Mouse (Mus musculus): ENCODE data around the gene Rflna. TPM values are rescaled to one million over a fixed set of nuclear protein-coding genes. Genes with fewer than 3 reads are reported as not detected.

The Rflna gene
- polyA plus RNA-seq, 1 experiment, result not detected

- no peaks in the 10 kb centered on the region for H3K4me1 ChIP-seq (ENCODE audit: control insufficient read depth)
- TF ChIP-seq GATA1 (IDR thresholded peaks at IDR 0.05; ENCODE audit: low read length), result no peak
- TF ChIP-seq TAL1 (IDR thresholded peaks at IDR 0.05; ENCODE audit: low read length), result no peak
- no peaks in the 10 kb centered on the region; the same call in 1 of the 2 replicates for H3K27me3 ChIP-seq (ENCODE audit: control insufficient read depth)
- no peak overlapping the region for H3K4me3 ChIP-seq (replicated peaks)
- H3K9me3 ChIP-seq (ENCODE audit: control insufficient read depth, low read length), result peaks cover 4% of the 10 kb centered on the region
- H3K36me3 ChIP-seq (ENCODE audit: control insufficient read depth), result no peaks in the 10 kb centered on the region
These were observed 39.0 kb upstream of the Rflna start for GRCm38 (mm10) chr5:124963806-124964672.

GRCm38 (mm10) chr5:124966622-124967332, 36.2 kb upstream of the Rflna start:
- Histone ChIP-seq H3K4me3 (replicated peaks) (no peak overlapping the region), H3K9me3 (ENCODE audit: control insufficient read depth, low read length) (peaks cover 3% of the 10 kb centered on the region), H3K4me1 (ENCODE audit: control insufficient read depth) (no peaks in the 10 kb centered on the region), H3K27me3 (ENCODE audit: control insufficient read depth) (no peaks in the 10 kb centered on the region), H3K36me3 (ENCODE audit: control insufficient read depth) (no peaks in the 10 kb centered on the region)
- TF ChIP-seq GATA1 (IDR thresholded peaks at IDR 0.05; ENCODE audit: low read length) (no peak), TAL1 (IDR thresholded peaks at IDR 0.05; ENCODE audit: low read length) (no peak)

- Histone ChIP-seq H3K4me1 (ENCODE audit: control insufficient read depth) (no peaks in the 10 kb centered on the region), H3K36me3 (ENCODE audit: control insufficient read depth) (no peaks in the 10 kb centered on the region), H3K27me3 (ENCODE audit: control insufficient read depth) (no peaks in the 10 kb centered on the region), H3K4me3 (replicated peaks) (no peak overlapping the region), H3K9me3 (ENCODE audit: control insufficient read depth, low read length) (peaks cover 7% of the 10 kb centered on the region)
- no peak for TF ChIP-seq GATA1 (IDR thresholded peaks at IDR 0.05; ENCODE audit: low read length)
- no peak for TF ChIP-seq TAL1 (IDR thresholded peaks at IDR 0.05; ENCODE audit: low read length)
These were observed 33.2 kb upstream of the Rflna start for GRCm38 (mm10) chr5:124969790-124970189.

GRCm38 (mm10) chr5:124986222-124986621, 16.8 kb upstream of the Rflna start:
- Histone ChIP-seq H3K4me3 (replicated peaks) (no peak overlapping the region), H3K4me1 (ENCODE audit: control insufficient read depth) (no peaks in the 10 kb centered on the region), H3K27me3 (ENCODE audit: control insufficient read depth) (no peaks in the 10 kb centered on the region), H3K9me3 (ENCODE audit: control insufficient read depth, low read length) (peaks cover 17% of the 10 kb centered on the region), H3K36me3 (ENCODE audit: control insufficient read depth) (no peaks in the 10 kb centered on the region)
- no peak for TF ChIP-seq GATA1 (IDR thresholded peaks at IDR 0.05; ENCODE audit: low read length)
- no peak for TF ChIP-seq TAL1 (IDR thresholded peaks at IDR 0.05; ENCODE audit: low read length)

- Histone ChIP-seq H3K27me3 (ENCODE audit: control insufficient read depth) (no peaks in the 10 kb centered on the region), H3K4me1 (ENCODE audit: control insufficient read depth) (no peaks in the 10 kb centered on the region), H3K36me3 (ENCODE audit: control insufficient read depth) (no peaks in the 10 kb centered on the region), H3K4me3 (replicated peaks) (no peak overlapping the region), H3K9me3 (ENCODE audit: control insufficient read depth, low read length) (peaks cover 17% of the 10 kb centered on the region)
- TF ChIP-seq GATA1 (IDR thresholded peaks at IDR 0.05; ENCODE audit: low read length), result no peak
- TF ChIP-seq TAL1 (IDR thresholded peaks at IDR 0.05; ENCODE audit: low read length), result no peak
These were observed 16.4 kb upstream of the Rflna start for GRCm38 (mm10) chr5:124986656-124987055.

- no peaks in the 10 kb centered on the region for H3K36me3 ChIP-seq (ENCODE audit: control insufficient read depth)
- H3K27me3 ChIP-seq (ENCODE audit: control insufficient read depth), result peaks cover 12% of the 10 kb centered on the region
- TF ChIP-seq TAL1 (IDR thresholded peaks at IDR 0.05; ENCODE audit: low read length), result no peak
- H3K4me1 ChIP-seq (ENCODE audit: control insufficient read depth), result no peaks in the 10 kb centered on the region
- H3K9me3 ChIP-seq (ENCODE audit: control insufficient read depth, low read length), result peaks cover 3% of the 10 kb centered on the region; the same call in 1 of the 2 replicates
- no peak overlapping the region for H3K4me3 ChIP-seq (replicated peaks)
These were observed 13.3 kb upstream of the Rflna start for GRCm38 (mm10) chr5:124989724-124990123.

- Histone ChIP-seq H3K36me3 (ENCODE audit: control insufficient read depth) (no peaks in the 10 kb centered on the region), H3K27me3 (ENCODE audit: control insufficient read depth) (peaks cover 12% of the 10 kb centered on the region), H3K9me3 (ENCODE audit: control insufficient read depth, low read length) (no peaks in the 10 kb centered on the region), H3K4me3 (replicated peaks) (no peak overlapping the region), H3K4me1 (ENCODE audit: control insufficient read depth) (no peaks in the 10 kb centered on the region)
- TF ChIP-seq TAL1 (IDR thresholded peaks at IDR 0.05; ENCODE audit: low read length) (no peak), GATA1 (IDR thresholded peaks at IDR 0.05; ENCODE audit: low read length) (no peak)
These were observed 10.7 kb upstream of the Rflna start for GRCm38 (mm10) chr5:124992323-124992722.

GRCm38 (mm10) chr5:124992891-124993290, 10.1 kb upstream of the Rflna start:
- Histone ChIP-seq H3K27me3 (ENCODE audit: control insufficient read depth) (peaks cover 12% of the 10 kb centered on the region), H3K4me3 (replicated peaks) (no peak overlapping the region), H3K9me3 (ENCODE audit: control insufficient read depth, low read length) (no peaks in the 10 kb centered on the region), H3K4me1 (ENCODE audit: control insufficient read depth) (no peaks in the 10 kb centered on the region), H3K36me3 (ENCODE audit: control insufficient read depth) (no peaks in the 10 kb centered on the region)
- no peak for TF ChIP-seq GATA1 (IDR thresholded peaks at IDR 0.05; ENCODE audit: low read length)

- peaks cover 12% of the 10 kb centered on the region for H3K27me3 ChIP-seq (ENCODE audit: control insufficient read depth)
These were observed 6.2 kb upstream of the Rflna start for GRCm38 (mm10) chr5:124996816-124997215.

More at GRCm38 (mm10) chr5:124996816-124997215, 6.2 kb upstream of the Rflna start:
- TF ChIP-seq GATA1 (IDR thresholded peaks at IDR 0.05; ENCODE audit: low read length) (no peak), TAL1 (IDR thresholded peaks at IDR 0.05; ENCODE audit: low read length) (no peak)
- H3K9me3 ChIP-seq (ENCODE audit: control insufficient read depth, low read length), result peaks cover 3% of the 10 kb centered on the region; the same call in 1 of the 2 replicates
- no peaks in the 10 kb centered on the region for H3K4me1 ChIP-seq (ENCODE audit: control insufficient read depth)
- H3K4me3 ChIP-seq (replicated peaks), result no peak overlapping the region
- no peaks in the 10 kb centered on the region for H3K36me3 ChIP-seq (ENCODE audit: control insufficient read depth)
